Mouse (Mus musculus) heart, postnatal 0 days (tissue): ENCODE results near the gene Pgm5. TPM values are rescaled to one million over a fixed set of nuclear protein-coding genes. Genes with fewer than 3 reads are reported as not detected.

ENCODE experiments used
- ATAC-seq: fragments of 200-750 bp; cut with Nextera tagmentation; 2 replicates; pipeline ENCODE4 v1.8.0; 2017; ENCODE audit warnings: low read depth, moderate number of reproducible peaks, moderate library complexity; ENCODE audit not compliant: insufficient read depth
- DNase-seq: peaks from one replicate; pipeline ENCODE4 v3.0.0-alpha.2; 2016; ENCODE audit warnings: low spot score
- H3K27ac ChIP-seq: fragments of 300-500 bp; sonication (generic); 2 replicates; pipeline ENCODE4 v1.5.1; 2014; ENCODE audit warnings: low read depth, mild to moderate bottlenecking
- H3K27me3 ChIP-seq: fragments of 300-500 bp; sonication (generic); 2 replicates; pipeline ENCODE4 v1.6.1; 2014; ENCODE audit warnings: low read length, mixed read lengths; ENCODE audit not compliant: control insufficient read depth, insufficient read depth
- H3K36me3 ChIP-seq: fragments of 300-500 bp; sonication (generic); replicated peaks from 2 replicates; pipeline ENCODE4 v1.6.1; 2014; ENCODE audit warnings: low read length, mixed read lengths; ENCODE audit not compliant: control insufficient read depth, insufficient read depth
- H3K4me1 ChIP-seq: fragments of 300-500 bp; sonication (generic); 2 replicates; pipeline ENCODE4 v1.6.1; 2014; ENCODE audit warnings: antibody characterized with exemption; ENCODE audit not compliant: control insufficient read depth, insufficient read depth
- H3K4me2 ChIP-seq: fragments of 300-500 bp; sonication (generic); 2 replicates; pipeline ENCODE4 v1.6.1; 2014; ENCODE audit warnings: low read depth, mild to moderate bottlenecking, low read length, moderate library complexity
- H3K4me3 ChIP-seq: fragments of 300-500 bp; sonication (generic); 2 replicates; pipeline ENCODE4 v1.5.1; 2014; ENCODE audit warnings: low read depth, low read length
- H3K9ac ChIP-seq: fragments of 300-500 bp; sonication (generic); replicated peaks from 2 replicates; pipeline ENCODE4 v1.6.1; 2014; ENCODE audit warnings: low read depth, low read length, mixed read lengths
- H3K9me3 ChIP-seq: fragments of 300-500 bp; sonication (generic); replicated peaks from 2 replicates; pipeline ENCODE4 v1.6.1; 2016; ENCODE audit warnings: low read length; ENCODE audit not compliant: control insufficient read depth
- CTCF ChIP-seq: IDR thresholded peaks from 2 replicates; pipeline ENCODE4 v1.5.1; 2016; ENCODE audit warnings: antibody characterized with exemption, control low read depth, low read depth
- EP300 ChIP-seq: IDR thresholded peaks from 2 replicates; pipeline ENCODE4 v1.6.1; 2016; ENCODE audit warnings: antibody characterized with exemption, low read depth
- WGBS: fragments of 180-500 bp; shearing (Covaris S2); extraction: QIAGEN DNeasy Blood & Tissue Kit; methylation state at CpG from one replicate; pipeline ENCODE4 v1.1.7; 2014; 5-methylcytosine and 5-hydroxymethylcytosine counted together
- polyA plus RNA-seq: library from polyadenylated mRNA; unstranded; fragments of >200 nt; fragmentation: Nextera tagmentation; extraction: Ambion mirVana; gene quantifications from 2 replicates; pipeline ENCODE4 v1.2.1, GENCODE M21; 2015
- total RNA-seq: library from RNA; depleted of rRNA; stranded (reverse); fragments of >200 nt; gene quantifications from 2 replicates; pipeline ENCODE4 v1.2.3, GENCODE M21; 2014; ENCODE audit warnings: low replicate concordance

Gene Pgm5
- total and polyA plus RNA-seq, 2 experiments from 2014 or later = 4.9 to 163 TPM

GRCm38 (mm10) chr19:24811451-24811850 lies 50.2 kb downstream of the Pgm5 start:
- no peaks in the 10 kb centered on the region for H3K27me3 ChIP-seq
- H3K9me3 ChIP-seq = no peaks in the 10 kb centered on the region
- peaks cover 3% of the 10 kb centered on the region; the same call in 1 of the 2 replicates for H3K36me3 ChIP-seq
- ATAC-seq (no peak), DNase-seq (no peak)
- 64% methylated on average over 10 of the region's 10 CpGs for WGBS
- no peak overlapping the region for H3K9ac ChIP-seq
- no peak overlapping the region for H3K4me3 ChIP-seq
- no peak overlapping the region for H3K27ac ChIP-seq
- no peaks in the 10 kb centered on the region for H3K4me1 ChIP-seq
- H3K4me2 ChIP-seq = no peak overlapping the region
- no peak for TF ChIP-seq CTCF
- TF ChIP-seq EP300 = no peak

GRCm38 (mm10) chr19:24806013-24806412 lies 55.6 kb downstream of the Pgm5 start:
- no peak overlapping the region for H3K9ac ChIP-seq
- H3K27me3 ChIP-seq = no peaks in the 10 kb centered on the region
- WGBS = 75% methylated on average over 3 of the region's 3 CpGs
- H3K27ac ChIP-seq = no peak overlapping the region
- no peak for TF ChIP-seq EP300
- no peak for TF ChIP-seq CTCF
- no peak overlapping the region for H3K4me3 ChIP-seq
- no peaks in the 10 kb centered on the region for H3K4me1 ChIP-seq
- 0 out of 2 replicates have a peak, but pooled peaks cover 3% of the 10 kb centered on the region for H3K9me3 ChIP-seq
- H3K4me2 ChIP-seq = no peak overlapping the region
- H3K36me3 ChIP-seq = 0 out of 2 replicates have a peak, but pooled peaks cover 3% of the 10 kb centered on the region
- ATAC-seq (no peak), DNase-seq (no peak)

- peak overlapping the region; percentile 36 for H3K27ac ChIP-seq
- H3K27me3 ChIP-seq = no peaks in the 10 kb centered on the region
- DNase-seq (peak; percentile 19), ATAC-seq (peak; percentile 72)
- 57% methylated on average over 9 of the region's 9 CpGs for WGBS
- H3K9ac ChIP-seq = no peak overlapping the region
- H3K36me3 ChIP-seq = no peaks in the 10 kb centered on the region
- peaks cover 15% of the 10 kb centered on the region for H3K4me1 ChIP-seq
- H3K4me3 ChIP-seq = no peak overlapping the region
- TF ChIP-seq EP300 (peak; percentile 72; the same call in 1 of the 2 replicates), CTCF (no peak)
- no peaks in the 10 kb centered on the region for H3K9me3 ChIP-seq
- H3K4me2 ChIP-seq = no peak overlapping the region
These were observed 64.0 kb downstream of the Pgm5 start for GRCm38 (mm10) chr19:24797606-24798005.

GRCm38 (mm10) chr19:24794350-24794749 lies 67.3 kb downstream of the Pgm5 start:
- no peak overlapping the region; the same call in 1 of the 2 replicates for H3K27ac ChIP-seq
- H3K4me3 ChIP-seq = no peak overlapping the region
- TF ChIP-seq CTCF (no peak), EP300 (no peak)
- ATAC-seq (no peak), DNase-seq (no peak)
- no peaks in the 10 kb centered on the region for H3K9me3 ChIP-seq
- WGBS = 16% methylated on average over 6 of the region's 6 CpGs
- H3K27me3 ChIP-seq = no peaks in the 10 kb centered on the region
- no peaks in the 10 kb centered on the region for H3K36me3 ChIP-seq
- H3K4me1 ChIP-seq = peaks cover 15% of the 10 kb centered on the region
- H3K9ac ChIP-seq = no peak overlapping the region
- no peak overlapping the region for H3K4me2 ChIP-seq

- H3K27ac ChIP-seq = 0 out of 2 replicates have a peak overlapping the region, but pooled peaks have one; percentile 20
These were observed 68.0 kb downstream of the Pgm5 start for GRCm38 (mm10) chr19:24793545-24794139.

GRCm38 (mm10) chr19:24792876-24793275 lies 68.8 kb downstream of the Pgm5 start:
- Histone ChIP-seq H3K27me3 (no peaks in the 10 kb centered on the region), H3K4me1 (peaks cover 19% of the 10 kb centered on the region), H3K27ac (no peak overlapping the region), H3K36me3 (no peaks in the 10 kb centered on the region), H3K9ac (no peak overlapping the region), H3K9me3 (no peaks in the 10 kb centered on the region), H3K4me2 (no peak overlapping the region), H3K4me3 (no peak overlapping the region)
- TF ChIP-seq EP300 = no peak
- TF ChIP-seq CTCF = no peak
- DNase-seq (no peak), ATAC-seq (no peak)
- WGBS = 82% methylated on average over 5 of the region's 5 CpGs

More at GRCm38 (mm10) chr19:24793545-24794139, 68.0 kb downstream of the Pgm5 start:
- TF ChIP-seq CTCF (no peak), EP300 (no peak)
- ATAC-seq = no peak
- Histone ChIP-seq H3K27me3 (no peaks in the 10 kb centered on the region), H3K36me3 (no peaks in the 10 kb centered on the region), H3K4me3 (no peak overlapping the region), H3K9ac (no peak overlapping the region), H3K9me3 (no peaks in the 10 kb centered on the region), H3K4me2 (no peak overlapping the region), H3K4me1 (peaks cover 18% of the 10 kb centered on the region)
- no peak for DNase-seq
- WGBS = 41% methylated on average over 9 of the region's 9 CpGs
